Mouse (Mus musculus) MEL (cell line): ENCODE results near the gene Aass. TPM values are rescaled to one million over a fixed set of nuclear protein-coding genes. Genes with fewer than 3 reads are reported as not detected.

Source experiments
- DNase-seq: peaks from one replicate; pipeline ENCODE4 v3.0.0; 2011; ENCODE audit warnings: low read depth, low spot score
- H3K27ac ChIP-seq: 2 replicates; pipeline ENCODE4 v1.5.1; 2012; ENCODE audit warnings: low read depth, mild to moderate bottlenecking, control low read depth, low read length, moderate library complexity; ENCODE audit not compliant: control insufficient read depth
- H3K27me3 ChIP-seq, 2 experiments: fragments of 150-350 bp in 1 of 2; sonication (generic) in 1 of 2; 2 replicates each; pipeline ENCODE4 v1.6.1; 2012; ENCODE audit warnings: low read length in 2 of 2, mild to moderate bottlenecking in 2 of 2, improper control_type of control experiment in 1 of 2, moderate library complexity in 1 of 2; ENCODE audit not compliant: insufficient read depth in 2 of 2, control insufficient read depth in 1 of 2
- H3K36me3 ChIP-seq, 2 experiments: 2 replicates each; pipeline ENCODE4 v1.6.1; 2012 to 2014; ENCODE audit warnings: low read length in 2 of 2, improper control_type of control experiment in 1 of 2, inconsistent platforms in 1 of 2, mild to moderate bottlenecking in 1 of 2; ENCODE audit not compliant: insufficient read depth in 2 of 2, control insufficient read depth in 1 of 2
- H3K4me1 ChIP-seq, 2 experiments: fragments of 150-350 bp in 1 of 2; sonication (generic) in 1 of 2; 2 replicates each; pipeline ENCODE4 v1.6.1; 2012; ENCODE audit warnings: low read length in 2 of 2, improper control_type of control experiment in 1 of 2, mild to moderate bottlenecking in 1 of 2; ENCODE audit not compliant: insufficient read depth in 2 of 2, control insufficient read depth in 1 of 2
- H3K4me3 ChIP-seq, 2 experiments: fragments of 150-350 bp in 1 of 2; sonication (generic) in 1 of 2; 2 replicates each; pipeline ENCODE4 v1.5.1; 2012; ENCODE audit warnings: low read depth in 2 of 2, low read length in 2 of 2, mild to moderate bottlenecking in 2 of 2, moderate library complexity in 2 of 2, control low read depth in 1 of 2, improper control_type of control experiment in 1 of 2; ENCODE audit not compliant: control insufficient read depth in 1 of 2, insufficient read depth in 1 of 2
- H3K79me2 ChIP-seq: 2 replicates; pipeline ENCODE4 v1.6.1; 2012; ENCODE audit warnings: mild to moderate bottlenecking, low read length, moderate library complexity; ENCODE audit not compliant: control insufficient read depth, poor library complexity, insufficient read depth
- H3K9ac ChIP-seq: 2 replicates; pipeline ENCODE4 v1.6.1; 2012; ENCODE audit warnings: low read depth, mild to moderate bottlenecking, control low read depth, low read length, moderate library complexity; ENCODE audit not compliant: control insufficient read depth, poor library complexity, severe bottlenecking
- H3K9me3 ChIP-seq: fragments of 150-350 bp; sonication (generic); replicated peaks from 2 replicates; pipeline ENCODE4 v1.6.1; 2012; ENCODE audit warnings: mild to moderate bottlenecking, low read length, improper control_type of control experiment, moderate library complexity; ENCODE audit not compliant: insufficient read depth
- CHD2 ChIP-seq: IDR thresholded peaks from 2 replicates; pipeline ENCODE4 v1.6.1; 2011; ENCODE audit warnings: low read length, improper control_type of control experiment
- JUND ChIP-seq: IDR thresholded peaks from 2 replicates; pipeline ENCODE4 v1.6.1; 2011; ENCODE audit warnings: low read depth, mild to moderate bottlenecking, improper control_type of control experiment, low read length
- KAT2A ChIP-seq: conservative IDR thresholded peaks from 2 replicates; pipeline ENCODE4 v1.6.1; 2012; ENCODE audit warnings: low read depth, low read length, improper control_type of control experiment, inconsistent platforms
- MAZ ChIP-seq: IDR thresholded peaks from 2 replicates; pipeline ENCODE4 v1.6.1; 2012; ENCODE audit warnings: low read depth, mild to moderate bottlenecking, inconsistent platforms, low read length, improper control_type of control experiment
- POLR2AphosphoS5 ChIP-seq: IDR thresholded peaks from 2 replicates; pipeline ENCODE4 v1.6.1; 2012; ENCODE audit warnings: low read depth, borderline replicate concordance, mild to moderate bottlenecking, inconsistent platforms, low read length, moderate library complexity, mixed read lengths
- polyA plus RNA-seq, 2 experiments: library from polyadenylated mRNA; stranded (reverse) in 1 of 2; unstranded in 1 of 2; fragments of >175 nt in 1 of 2; fragments of >200 nt in 1 of 2; gene quantifications; 2 replicates each; pipeline versions ENCODE4 v1.2.1 to v1.2.4; 2012; ENCODE audit warnings: low replicate concordance in 2 of 2, low read depth in 1 of 2; ENCODE audit not compliant: insufficient read length in 2 of 2, insufficient read depth in 1 of 2, missing spikeins in 1 of 2
- total RNA-seq: library from RNA; depleted of rRNA; stranded (reverse); fragments of 300-350 nt; gene quantifications from 2 replicates; pipeline ENCODE4 v1.2.3, GENCODE M21; 2012; rRNA removed

The Aass gene
- total and polyA plus RNA-seq, 3 experiments, result not detected

DNA sequence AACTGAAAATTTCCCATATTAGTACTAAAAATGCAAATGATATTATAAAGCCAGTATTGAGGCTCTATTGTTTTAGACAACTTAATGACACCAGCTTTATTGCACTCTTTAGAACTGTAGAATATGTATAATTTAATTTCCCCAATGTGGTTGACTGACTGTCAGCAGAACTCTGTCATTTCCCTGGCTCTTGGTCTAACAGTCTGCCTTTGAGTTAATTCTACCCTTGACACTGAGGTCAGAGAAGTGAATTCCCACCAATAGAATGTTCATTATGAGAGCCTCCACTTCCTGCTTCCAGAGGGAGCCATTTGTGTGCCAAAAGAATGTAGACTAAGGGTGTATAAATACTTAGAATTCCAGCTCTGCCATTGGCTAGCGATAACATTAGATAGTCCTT, 104.5 kb downstream of the Aass start:
- no peaks in the 10 kb centered on the region for H3K79me2 ChIP-seq
- H3K4me1 ChIP-seq, result no peaks in the 10 kb centered on the region
- no peaks in the 10 kb centered on the region for H3K9me3 ChIP-seq
- no peak overlapping the region for H3K4me3 ChIP-seq
- H3K27ac ChIP-seq, result no peak overlapping the region
- H3K9ac ChIP-seq, result no peak overlapping the region
- DNase-seq, result no peak
- no peaks in the 10 kb centered on the region for H3K36me3 ChIP-seq
- H3K27me3 ChIP-seq, result no peaks in the 10 kb centered on the region; a peak in 1 of 4 replicates
- TF ChIP-seq CHD2, result no peak
- no peak for TF ChIP-seq MAZ
- no peak for TF ChIP-seq KAT2A
- TF ChIP-seq JUND, result no peak
- no peak for TF ChIP-seq POLR2AphosphoS5
- TF ChIP-seq, all 39 proteins: peak for 0

Other genes with a start within 250 kb of the Aass start
- gene Fezf1, start 115.4 kb upstream of the Aass start, total RNA-seq, result not detected in 2 replicates
- gene Fezf1, start 115.4 kb upstream of the Aass start, polyA plus RNA-seq, result not detected